Mouse (Mus musculus): ENCODE results near the gene Rorc.

Rorc gene

GRCm38 (mm10) chr3:94377028-94377923, 4.7 kb downstream of the Rorc start:
- peak; percentile 51 for DNase-seq (ENCODE audit: low spot score)

GRCm38 (mm10) chr3:94379831-94380510, 7.4 kb downstream of the Rorc start:
- peak; percentile 40 for DNase-seq (ENCODE audit: low spot score)

- no peak for DNase-seq (ENCODE audit: low spot score)
Observed at GRCm38 (mm10) chr3:94382308-94382707, 9.7 kb downstream of the Rorc start.

GRCm38 (mm10) chr3:94383476-94383875, 10.9 kb downstream of the Rorc start:
- no peak for DNase-seq (ENCODE audit: low spot score)

GRCm38 (mm10) chr3:94386671-94387070, 14.1 kb downstream of the Rorc start:
- no peak for DNase-seq (ENCODE audit: low spot score)

- no peak for DNase-seq (ENCODE audit: low spot score)
Observed at GRCm38 (mm10) chr3:94387391-94387790, 14.8 kb downstream of the Rorc start.

- no peak for DNase-seq (ENCODE audit: low spot score)
Observed at GRCm38 (mm10) chr3:94388047-94388446, 15.5 kb downstream of the Rorc start.

GRCm38 (mm10) chr3:94389420-94389819, 16.8 kb downstream of the Rorc start:
- DNase-seq (ENCODE audit: low spot score): no peak

GRCm38 (mm10) chr3:94391001-94391400, 18.4 kb downstream of the Rorc start:
- DNase-seq (ENCODE audit: low spot score): no peak

- no peak for DNase-seq (ENCODE audit: low spot score)
Observed at GRCm38 (mm10) chr3:94392128-94392527, 19.5 kb downstream of the Rorc start.

GRCm38 (mm10) chr3:94393049-94393448, 20.5 kb downstream of the Rorc start:
- no peak for DNase-seq (ENCODE audit: low spot score)

GRCm38 (mm10) chr3:94396336-94396735, 23.7 kb downstream of the Rorc start:
- DNase-seq (ENCODE audit: low spot score): no peak

- no peak for DNase-seq (ENCODE audit: low spot score)
Observed at GRCm38 (mm10) chr3:94396851-94397250, 24.3 kb downstream of the Rorc start.

GRCm38 (mm10) chr3:94398217-94398616, 25.6 kb downstream of the Rorc start, which contains the start of gene Lingo4:
Gene Lingo4, plus strand, starts transcription at chr3:94398517.
- no peak for DNase-seq (ENCODE audit: low spot score)

GRCm38 (mm10) chr3:94398943-94399481, 26.4 kb downstream of the Rorc start:
- DNase-seq (ENCODE audit: low spot score): peak; percentile 33

- DNase-seq (ENCODE audit: low spot score): no peak
Observed at GRCm38 (mm10) chr3:94399663-94400310, 27.2 kb downstream of the Rorc start.

- no peak for DNase-seq (ENCODE audit: low spot score)
Observed at GRCm38 (mm10) chr3:94402451-94402850, 29.9 kb downstream of the Rorc start.

GRCm38 (mm10) chr3:94404366-94405054, 31.9 kb downstream of the Rorc start:
- no peak for DNase-seq (ENCODE audit: low spot score)

GRCm38 (mm10) chr3:94405561-94405960, 33.0 kb downstream of the Rorc start:
- no peak for DNase-seq (ENCODE audit: low spot score)

GRCm38 (mm10) chr3:94412530-94412929, 39.9 kb downstream of the Rorc start:
- DNase-seq (ENCODE audit: low spot score): peak; percentile 70

GRCm38 (mm10) chr3:94413031-94413679, 40.6 kb downstream of the Rorc start, which contains the start of gene Tdrkh:
Gene Tdrkh, plus strand, starts transcription at chr3:94413273.
- peak; percentile 99 for DNase-seq (ENCODE audit: low spot score)
